Mouse (Mus musculus): ENCODE results near the gene Hikeshi. TPM values are rescaled to one million over a fixed set of nuclear protein-coding genes. Genes with fewer than 3 reads are reported as not detected.

Gene Hikeshi
- total RNA-seq, 1 experiment: 127 TPM

DNA sequence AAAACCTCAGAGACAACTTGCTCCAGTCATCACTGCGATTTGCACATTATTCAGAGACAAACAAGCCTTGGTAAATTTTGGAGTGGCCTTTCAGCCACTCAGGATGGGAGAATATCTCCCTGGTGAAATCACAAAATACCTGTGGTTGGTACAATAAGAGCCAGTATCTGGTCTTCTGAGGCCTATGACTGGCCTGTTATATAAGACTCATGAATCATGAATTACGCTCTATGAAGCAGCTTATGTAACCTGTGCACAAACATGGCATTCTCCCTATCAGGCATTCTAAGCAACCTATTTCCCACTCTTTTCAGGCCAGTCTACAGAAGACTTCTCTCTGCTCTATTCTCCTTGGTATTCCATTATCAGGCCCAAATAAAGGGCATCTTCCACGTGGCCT, 28.6 kb downstream of the Hikeshi start:
- in situ Hi-C loops (cut with MboI; ENCODE audit: low sequenced_read_pairs in 2 of 2, unreplicated experiment in 2 of 2): no loop called here
- H3K4me1 ChIP-seq (ENCODE audit: control insufficient read depth in 2 of 2, insufficient read depth in 2 of 2, low read length in 2 of 2, poor library complexity in 1 of 2): peaks cover 0 to 2% of the 10 kb centered on the region in 2 experiments; a peak in 1 of 4 replicates
- H3K27ac ChIP-seq (ENCODE audit: insufficient read depth, low read depth, low read length, poor library complexity, severe bottlenecking): no peak overlapping the region
- no peak overlapping the region for H3K9ac ChIP-seq (ENCODE audit: insufficient read depth, low read depth, low read length, poor library complexity, severe bottlenecking)
- H3K9me3 ChIP-seq (ENCODE audit: control insufficient read depth, insufficient read depth, low read depth, low read length): no peaks in the 10 kb centered on the region
- H3K36me3 ChIP-seq (ENCODE audit: control insufficient read depth, insufficient read depth, low read length, poor library complexity, severe bottlenecking): no peaks in the 10 kb centered on the region; the same call in 1 of the 2 replicates
- no peak overlapping the region for H3K4me3 ChIP-seq (ENCODE audit: insufficient read depth in 1 of 2, low read depth in 1 of 2, low read length in 2 of 2, poor library complexity in 1 of 2, severe bottlenecking in 1 of 2)
- no peak for TF ChIP-seq ZNF384 (IDR thresholded peaks at IDR 0.05; ENCODE audit: low read depth, low read length)
- TF ChIP-seq ZC3H11A (IDR thresholded peaks at IDR 0.05; ENCODE audit: borderline replicate concordance, low read depth, low read length): no peak
- no peak for TF ChIP-seq MAFK (IDR thresholded peaks at IDR 0.05; ENCODE audit: insufficient read depth, low read depth, low read length)
- TF ChIP-seq HCFC1 (IDR thresholded peaks at IDR 0.05; ENCODE audit: borderline replicate concordance, insufficient read depth, low read length): no peak
- TF ChIP-seq CHD2 (IDR thresholded peaks at IDR 0.05; ENCODE audit: low read depth, low read length): no peak
- DNase-seq (ENCODE audit: low read depth, low spot score): no peak

- no peaks in the 10 kb centered on the region; the same call in 1 of the 2 replicates for H3K36me3 ChIP-seq (ENCODE audit: control insufficient read depth, insufficient read depth, low read length, poor library complexity, severe bottlenecking)
- H3K9me3 ChIP-seq (ENCODE audit: control insufficient read depth, insufficient read depth, low read depth, low read length): no peaks in the 10 kb centered on the region
- H3K9ac ChIP-seq (ENCODE audit: insufficient read depth, low read depth, low read length, poor library complexity, severe bottlenecking): no peak overlapping the region
- in situ Hi-C loops (cut with MboI; ENCODE audit: low sequenced_read_pairs in 2 of 2, unreplicated experiment in 2 of 2): no loop called here
- no peak overlapping the region for H3K4me3 ChIP-seq (ENCODE audit: insufficient read depth in 1 of 2, low read depth in 1 of 2, low read length in 2 of 2, poor library complexity in 1 of 2, severe bottlenecking in 1 of 2)
- peaks cover 2 to 4% of the 10 kb centered on the region in 2 experiments; a peak in 1 of 4 replicates for H3K4me1 ChIP-seq (ENCODE audit: control insufficient read depth in 2 of 2, insufficient read depth in 2 of 2, low read length in 2 of 2, poor library complexity in 1 of 2)
- H3K27ac ChIP-seq (ENCODE audit: insufficient read depth, low read depth, low read length, poor library complexity, severe bottlenecking): no peak overlapping the region
- no peak for DNase-seq (ENCODE audit: low read depth, low spot score)
- TF ChIP-seq ZC3H11A (IDR thresholded peaks at IDR 0.05; ENCODE audit: borderline replicate concordance, low read depth, low read length) (no peak), ZNF384 (IDR thresholded peaks at IDR 0.05; ENCODE audit: low read depth, low read length) (no peak), CHD2 (IDR thresholded peaks at IDR 0.05; ENCODE audit: low read depth, low read length) (no peak), MAFK (IDR thresholded peaks at IDR 0.05; ENCODE audit: insufficient read depth, low read depth, low read length) (no peak), HCFC1 (IDR thresholded peaks at IDR 0.05; ENCODE audit: borderline replicate concordance, insufficient read depth, low read length) (no peak)
Observed at GRCm38 (mm10) chr7:89909711-89910110, 31.3 kb downstream of the Hikeshi start.

DNA sequence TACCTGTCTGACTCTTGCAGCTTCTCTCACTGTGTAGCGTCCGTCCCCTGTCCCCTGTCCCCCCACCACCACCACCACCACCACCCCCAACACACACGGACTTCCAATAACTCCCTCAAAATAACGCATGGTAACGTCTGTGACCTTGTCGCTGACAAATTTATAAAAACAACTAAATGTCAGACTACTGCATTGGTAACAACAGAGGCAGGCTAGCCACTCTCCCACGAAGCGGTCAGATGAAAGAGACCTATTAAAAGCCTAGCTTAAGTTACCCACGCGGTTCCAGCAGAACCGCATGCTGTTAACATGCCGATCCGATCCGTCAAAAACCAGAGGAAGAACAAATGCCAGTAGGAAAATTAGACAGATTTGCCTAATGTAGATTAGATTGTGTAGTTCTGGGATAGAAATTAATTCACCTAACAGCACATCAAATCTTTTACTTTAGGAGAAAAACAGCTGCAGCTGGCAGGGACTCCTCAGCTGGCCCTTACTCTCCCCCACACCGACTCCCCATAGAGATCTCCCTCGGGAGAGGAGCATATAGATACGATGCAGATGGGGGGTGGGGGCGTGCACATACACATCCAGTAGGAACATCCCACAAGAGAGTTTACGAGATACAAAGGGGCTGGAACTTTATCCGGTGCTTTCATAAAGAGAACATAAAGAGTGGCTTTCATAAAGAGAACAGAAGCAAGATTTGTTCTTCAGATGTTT, 31.9 kb downstream of the Hikeshi start:
- no peaks in the 10 kb centered on the region for H3K9me3 ChIP-seq (ENCODE audit: control insufficient read depth, insufficient read depth, low read depth, low read length)
- H3K4me1 ChIP-seq (ENCODE audit: control insufficient read depth in 2 of 2, insufficient read depth in 2 of 2, low read length in 2 of 2, poor library complexity in 1 of 2): peaks cover 2 to 6% of the 10 kb centered on the region in 2 experiments; a peak in 1 of 4 replicates
- no peak overlapping the region for H3K27ac ChIP-seq (ENCODE audit: insufficient read depth, low read depth, low read length, poor library complexity, severe bottlenecking)
- no peaks in the 10 kb centered on the region for H3K36me3 ChIP-seq (ENCODE audit: control insufficient read depth, insufficient read depth, low read length, poor library complexity, severe bottlenecking)
- H3K9ac ChIP-seq (ENCODE audit: insufficient read depth, low read depth, low read length, poor library complexity, severe bottlenecking): no peak overlapping the region
- no peak overlapping the region for H3K4me3 ChIP-seq (ENCODE audit: insufficient read depth in 1 of 2, low read depth in 1 of 2, low read length in 2 of 2, poor library complexity in 1 of 2, severe bottlenecking in 1 of 2)
- in situ Hi-C loops (cut with MboI; ENCODE audit: low sequenced_read_pairs in 2 of 2, unreplicated experiment in 2 of 2): no loop called here
- DNase-seq (ENCODE audit: low read depth, low spot score): no peak
- TF ChIP-seq MAFK (IDR thresholded peaks at IDR 0.05; ENCODE audit: insufficient read depth, low read depth, low read length): no peak
- no peak for TF ChIP-seq HCFC1 (IDR thresholded peaks at IDR 0.05; ENCODE audit: borderline replicate concordance, insufficient read depth, low read length)
- no peak for TF ChIP-seq ZC3H11A (IDR thresholded peaks at IDR 0.05; ENCODE audit: borderline replicate concordance, low read depth, low read length)
- no peak for TF ChIP-seq CHD2 (IDR thresholded peaks at IDR 0.05; ENCODE audit: low read depth, low read length)
- TF ChIP-seq ZNF384 (IDR thresholded peaks at IDR 0.05; ENCODE audit: low read depth, low read length): no peak

GRCm38 (mm10) chr7:89908421-89908820, 32.6 kb downstream of the Hikeshi start:
- in situ Hi-C loops (cut with MboI; ENCODE audit: low sequenced_read_pairs in 2 of 2, unreplicated experiment in 2 of 2): no loop called here

More at GRCm38 (mm10) chr7:89908421-89908820, 32.6 kb downstream of the Hikeshi start:
- H3K9ac ChIP-seq (ENCODE audit: insufficient read depth, low read depth, low read length, poor library complexity, severe bottlenecking): no peak overlapping the region
- H3K4me3 ChIP-seq (ENCODE audit: insufficient read depth in 1 of 2, low read depth in 1 of 2, low read length in 2 of 2, poor library complexity in 1 of 2, severe bottlenecking in 1 of 2): no peak overlapping the region
- no peak overlapping the region for H3K27ac ChIP-seq (ENCODE audit: insufficient read depth, low read depth, low read length, poor library complexity, severe bottlenecking)
- peaks cover 4 to 6% of the 10 kb centered on the region in 2 experiments; a peak in 1 of 4 replicates for H3K4me1 ChIP-seq (ENCODE audit: control insufficient read depth in 2 of 2, insufficient read depth in 2 of 2, low read length in 2 of 2, poor library complexity in 1 of 2)
- no peak for TF ChIP-seq ZC3H11A (IDR thresholded peaks at IDR 0.05; ENCODE audit: borderline replicate concordance, low read depth, low read length)
- H3K36me3 ChIP-seq (ENCODE audit: control insufficient read depth, insufficient read depth, low read length, poor library complexity, severe bottlenecking): no peaks in the 10 kb centered on the region
- no peak for DNase-seq (ENCODE audit: low read depth, low spot score)
- no peaks in the 10 kb centered on the region for H3K9me3 ChIP-seq (ENCODE audit: control insufficient read depth, insufficient read depth, low read depth, low read length)

Measured in ES-E14 (cell line).